Mouse (Mus musculus) bone marrow, adult 2 months (tissue): ENCODE measurements around the gene Fam169b.

Source experiments
- CTCF ChIP-seq: fragments of 200-500 bp; IDR thresholded peaks from 2 replicates; pipeline ENCODE4 v1.5.1; 2011; ENCODE audit warnings: low read length, control low read depth; ENCODE audit not compliant: control insufficient read depth, insufficient read depth
- POLR2A ChIP-seq: fragments of 200-500 bp; IDR thresholded peaks from 2 replicates; pipeline ENCODE4 v1.6.1; 2011; ENCODE audit warnings: low read depth, mild to moderate bottlenecking, control low read depth, low read length, borderline replicate concordance; ENCODE audit not compliant: control insufficient read depth

- TF ChIP-seq CTCF (no peak), POLR2A (no peak)
Measured at GRCm38 (mm10) chr7:68230831-68231230, 42.8 kb upstream of the Fam169b start.
